Mouse (Mus musculus): Measurements from ENCODE around the gene Ralb. TPM values are rescaled to one million over a fixed set of nuclear protein-coding genes. Genes with fewer than 3 reads are reported as not detected.

The Ralb gene
- polyA plus RNA-seq (2014; fragmentation: Nextera tagmentation; extraction: Ambion mirVana), result 124 and 127 TPM in 2 replicates

- H3K4me1 ChIP-seq (replicated peaks; ENCODE audit: control insufficient read depth, insufficient read depth, low read length), result peaks cover 12% of the 10 kb centered on the region
- DNase-seq (ENCODE audit: low spot score), result peak; percentile 95
- under 1% methylated on average over 57 of the region's 57 CpGs for whole genome bisulfite sequencing
- peak within 1 kb of the TSS; percentile 68 for H3K4me2 ChIP-seq (ENCODE audit: low read length)
- H3K4me3 ChIP-seq (ENCODE audit: low read depth, low read length), result peak within 1 kb of the TSS; percentile 73
- H3K27ac ChIP-seq (ENCODE audit: low read depth), result peak within 1 kb of the TSS; percentile 64
- no peaks in the 10 kb centered on the region for H3K27me3 ChIP-seq (replicated peaks; ENCODE audit: control insufficient read depth, insufficient read depth, low read length)
- H3K9ac ChIP-seq (ENCODE audit: low read length), result peak within 1 kb of the TSS; percentile 67
- H3K9me3 ChIP-seq (ENCODE audit: control insufficient read depth, low read length), result no peaks in the 10 kb centered on the region
- ATAC-seq (replicated peaks; ENCODE audit: low FRiP score, low TSS enrichment, low read depth), result peak; percentile 99
- 0 out of 2 replicates have a peak, but pooled peaks cover 9% of the 10 kb centered on the region for H3K36me3 ChIP-seq (ENCODE audit: control insufficient read depth, insufficient read depth, low read length)
These were observed at the start of gene Ralb for GRCm38 (mm10) chr1:119504260-119505062. Gene Ralb (minus strand): TSS chr1:119504794.

GRCm38 (mm10) chr1:119551651-119552050, 47.1 kb upstream of the Ralb start:
- 90% methylated on average over 1 of the region's 1 CpGs for WGBS
- Histone ChIP-seq H3K4me3 (ENCODE audit: low read depth, low read length) (no peak overlapping the region), H3K9ac (ENCODE audit: low read length) (no peak overlapping the region), H3K9me3 (ENCODE audit: control insufficient read depth, low read length) (no peaks in the 10 kb centered on the region), H3K4me1 (replicated peaks; ENCODE audit: control insufficient read depth, insufficient read depth, low read length) (no peaks in the 10 kb centered on the region), H3K27me3 (replicated peaks; ENCODE audit: control insufficient read depth, insufficient read depth, low read length) (no peaks in the 10 kb centered on the region), H3K27ac (ENCODE audit: low read depth) (no peak overlapping the region), H3K4me2 (ENCODE audit: low read length) (no peak overlapping the region), H3K36me3 (ENCODE audit: control insufficient read depth, insufficient read depth, low read length) (peaks cover 42% of the 10 kb centered on the region)
- no peak for ATAC-seq (replicated peaks; ENCODE audit: low FRiP score, low TSS enrichment, low read depth)
- DNase-seq (ENCODE audit: low spot score), result no peak

- Histone ChIP-seq H3K27me3 (replicated peaks; ENCODE audit: control insufficient read depth, insufficient read depth, low read length) (no peaks in the 10 kb centered on the region), H3K27ac (ENCODE audit: low read depth) (no peak overlapping the region), H3K4me3 (ENCODE audit: low read depth, low read length) (no peak overlapping the region), H3K4me2 (ENCODE audit: low read length) (no peak overlapping the region), H3K4me1 (replicated peaks; ENCODE audit: control insufficient read depth, insufficient read depth, low read length) (no peaks in the 10 kb centered on the region), H3K9ac (ENCODE audit: low read length) (no peak overlapping the region), H3K36me3 (ENCODE audit: control insufficient read depth, insufficient read depth, low read length) (peaks cover 42% of the 10 kb centered on the region), H3K9me3 (ENCODE audit: control insufficient read depth, low read length) (no peaks in the 10 kb centered on the region)
- ATAC-seq (replicated peaks; ENCODE audit: low FRiP score, low TSS enrichment, low read depth) (no peak), DNase-seq (ENCODE audit: low spot score) (no peak)
- 100% methylated on average over 2 of the region's 2 CpGs for WGBS
These were observed 45.5 kb upstream of the Ralb start for GRCm38 (mm10) chr1:119550064-119550463.

- Histone ChIP-seq H3K27me3 (replicated peaks; ENCODE audit: control insufficient read depth, insufficient read depth, low read length) (no peaks in the 10 kb centered on the region), H3K4me1 (replicated peaks; ENCODE audit: control insufficient read depth, insufficient read depth, low read length) (no peaks in the 10 kb centered on the region), H3K27ac (ENCODE audit: low read depth) (no peak overlapping the region), H3K9ac (ENCODE audit: low read length) (no peak overlapping the region), H3K9me3 (ENCODE audit: control insufficient read depth, low read length) (no peaks in the 10 kb centered on the region), H3K36me3 (ENCODE audit: control insufficient read depth, insufficient read depth, low read length) (peaks cover 37% of the 10 kb centered on the region), H3K4me2 (ENCODE audit: low read length) (no peak overlapping the region), H3K4me3 (ENCODE audit: low read depth, low read length) (no peak overlapping the region)
- WGBS, result 90% methylated on average over 7 of the region's 7 CpGs
- ATAC-seq (replicated peaks; ENCODE audit: low FRiP score, low TSS enrichment, low read depth) (no peak), DNase-seq (ENCODE audit: low spot score) (no peak)
These were observed 44.7 kb upstream of the Ralb start for GRCm38 (mm10) chr1:119549327-119549689.

GRCm38 (mm10) chr1:119548668-119549326, 44.2 kb upstream of the Ralb start:
- no peak overlapping the region for H3K4me2 ChIP-seq (ENCODE audit: low read length)
- H3K4me1 ChIP-seq (replicated peaks; ENCODE audit: control insufficient read depth, insufficient read depth, low read length), result no peaks in the 10 kb centered on the region
- H3K27me3 ChIP-seq (replicated peaks; ENCODE audit: control insufficient read depth, insufficient read depth, low read length), result no peaks in the 10 kb centered on the region
- H3K36me3 ChIP-seq (ENCODE audit: control insufficient read depth, insufficient read depth, low read length), result peaks cover 32% of the 10 kb centered on the region
- no peak overlapping the region for H3K4me3 ChIP-seq (ENCODE audit: low read depth, low read length)
- ATAC-seq (replicated peaks; ENCODE audit: low FRiP score, low TSS enrichment, low read depth) (peak; percentile 54; the same call in 1 of the 2 replicates), DNase-seq (ENCODE audit: low spot score) (peak; percentile 77)
- WGBS, result 71% methylated on average over 7 of the region's 7 CpGs
- H3K9ac ChIP-seq (ENCODE audit: low read length), result no peak overlapping the region
- no peaks in the 10 kb centered on the region for H3K9me3 ChIP-seq (ENCODE audit: control insufficient read depth, low read length)
- H3K27ac ChIP-seq (ENCODE audit: low read depth), result no peak overlapping the region

- WGBS, result 86% methylated on average over 3 of the region's 3 CpGs
- no peak overlapping the region for H3K4me2 ChIP-seq (ENCODE audit: low read length)
- no peak overlapping the region for H3K9ac ChIP-seq (ENCODE audit: low read length)
- H3K4me3 ChIP-seq (ENCODE audit: low read depth, low read length), result no peak overlapping the region
- H3K36me3 ChIP-seq (ENCODE audit: control insufficient read depth, insufficient read depth, low read length), result peaks cover 30% of the 10 kb centered on the region
- ATAC-seq (replicated peaks; ENCODE audit: low FRiP score, low TSS enrichment, low read depth) (no peak), DNase-seq (ENCODE audit: low spot score) (no peak)
- no peak overlapping the region for H3K27ac ChIP-seq (ENCODE audit: low read depth)
- H3K9me3 ChIP-seq (ENCODE audit: control insufficient read depth, low read length), result no peaks in the 10 kb centered on the region
- H3K27me3 ChIP-seq (replicated peaks; ENCODE audit: control insufficient read depth, insufficient read depth, low read length), result no peaks in the 10 kb centered on the region
- H3K4me1 ChIP-seq (replicated peaks; ENCODE audit: control insufficient read depth, insufficient read depth, low read length), result no peaks in the 10 kb centered on the region
These were observed 41.9 kb upstream of the Ralb start for GRCm38 (mm10) chr1:119546490-119546889.

- Histone ChIP-seq H3K9me3 (ENCODE audit: control insufficient read depth, low read length) (no peaks in the 10 kb centered on the region), H3K4me3 (ENCODE audit: low read depth, low read length) (no peak overlapping the region), H3K4me2 (ENCODE audit: low read length) (no peak overlapping the region), H3K27me3 (replicated peaks; ENCODE audit: control insufficient read depth, insufficient read depth, low read length) (no peaks in the 10 kb centered on the region), H3K27ac (ENCODE audit: low read depth) (no peak overlapping the region), H3K36me3 (ENCODE audit: control insufficient read depth, insufficient read depth, low read length) (peaks cover 25% of the 10 kb centered on the region), H3K9ac (ENCODE audit: low read length) (no peak overlapping the region), H3K4me1 (replicated peaks; ENCODE audit: control insufficient read depth, insufficient read depth, low read length) (no peaks in the 10 kb centered on the region)
- DNase-seq (ENCODE audit: low spot score) (no peak), ATAC-seq (replicated peaks; ENCODE audit: low FRiP score, low TSS enrichment, low read depth) (no peak)
- 83% methylated on average over 4 of the region's 4 CpGs for WGBS
These were observed 41.1 kb upstream of the Ralb start for GRCm38 (mm10) chr1:119545671-119546070.

GRCm38 (mm10) chr1:119545164-119545563, 40.6 kb upstream of the Ralb start:
- no peak for DNase-seq (ENCODE audit: low spot score)
- Histone ChIP-seq H3K36me3 (ENCODE audit: control insufficient read depth, insufficient read depth, low read length) (peaks cover 23% of the 10 kb centered on the region), H3K4me3 (ENCODE audit: low read depth, low read length) (no peak overlapping the region), H3K4me2 (ENCODE audit: low read length) (no peak overlapping the region), H3K27ac (ENCODE audit: low read depth) (no peak overlapping the region), H3K9ac (ENCODE audit: low read length) (no peak overlapping the region), H3K4me1 (replicated peaks; ENCODE audit: control insufficient read depth, insufficient read depth, low read length) (no peaks in the 10 kb centered on the region), H3K9me3 (ENCODE audit: control insufficient read depth, low read length) (no peaks in the 10 kb centered on the region), H3K27me3 (replicated peaks; ENCODE audit: control insufficient read depth, insufficient read depth, low read length) (no peaks in the 10 kb centered on the region)
- no peak for ATAC-seq (replicated peaks; ENCODE audit: low FRiP score, low TSS enrichment, low read depth)
- WGBS, result 45% methylated on average over 2 of the region's 2 CpGs
